Mouse (Mus musculus) hindbrain, postnatal 0 days (tissue): ENCODE results near the gene Pold4. TPM values are rescaled to one million over a fixed set of nuclear protein-coding genes. Genes with fewer than 3 reads are reported as not detected.

Source experiments
- ATAC-seq: fragments of 200-750 bp; cut with Nextera tagmentation; 2 replicates; pipeline ENCODE4 v1.8.0; 2017; ENCODE audit warnings: mild to moderate bottlenecking, moderate TSS enrichment, moderate library complexity
- DNase-seq: peaks from one replicate; pipeline ENCODE4 v3.0.0-alpha.2; 2015; ENCODE audit warnings: low spot score
- H3K27ac ChIP-seq: fragments of 300-500 bp; sonication (generic); 2 replicates; pipeline ENCODE4 v1.5.1; 2014; ENCODE audit warnings: mild to moderate bottlenecking
- H3K27me3 ChIP-seq: fragments of 300-500 bp; sonication (generic); 2 replicates; pipeline ENCODE4 v1.6.1; 2014; ENCODE audit warnings: low read length, mixed read lengths; ENCODE audit not compliant: insufficient read depth
- H3K36me3 ChIP-seq: fragments of 300-500 bp; sonication (generic); 2 replicates; pipeline ENCODE4 v1.6.1; 2014; ENCODE audit warnings: low read length, mixed read lengths; ENCODE audit not compliant: insufficient read depth
- H3K4me1 ChIP-seq: fragments of 300-500 bp; sonication (generic); 2 replicates; pipeline ENCODE4 v1.6.1; 2014; ENCODE audit warnings: antibody characterized with exemption, low read length, mixed read lengths; ENCODE audit not compliant: insufficient read depth
- H3K4me2 ChIP-seq: fragments of 300-500 bp; sonication (generic); 2 replicates; pipeline ENCODE4 v1.6.1; 2014; ENCODE audit warnings: low read depth, mild to moderate bottlenecking, low read length, moderate library complexity, mixed read lengths
- H3K4me3 ChIP-seq: fragments of 300-500 bp; sonication (generic); 2 replicates; pipeline ENCODE4 v1.5.1; 2014; ENCODE audit warnings: low read length
- H3K9ac ChIP-seq: fragments of 300-500 bp; sonication (generic); replicated peaks from 2 replicates; pipeline ENCODE4 v1.6.1; 2014; ENCODE audit warnings: mild to moderate bottlenecking, low read length, moderate library complexity, mixed read lengths
- H3K9me3 ChIP-seq: fragments of 300-500 bp; sonication (generic); 2 replicates; pipeline ENCODE4 v1.6.1; 2016; ENCODE audit warnings: low read length, mixed read lengths
- CTCF ChIP-seq: IDR thresholded peaks from 2 replicates; pipeline ENCODE4 v1.5.1; 2016; ENCODE audit warnings: antibody characterized with exemption, control low read depth, low read depth
- WGBS: fragments of 180-500 bp; shearing (Covaris S2); extraction: QIAGEN DNeasy Blood & Tissue Kit; methylation state at CpG from one replicate; pipeline ENCODE4 v1.1.7; 2014; 5-methylcytosine and 5-hydroxymethylcytosine counted together
- polyA plus RNA-seq: library from polyadenylated mRNA; unstranded; fragments of >200 nt; fragmentation: Nextera tagmentation; extraction: Ambion mirVana; gene quantifications from 2 replicates; pipeline ENCODE4 v1.2.1, GENCODE M21; 2015
- total RNA-seq: library from RNA; depleted of rRNA; stranded (reverse); fragments of >200 nt; gene quantifications from 2 replicates; pipeline ENCODE4 v1.2.3, GENCODE M21; 2014

Gene Pold4
- total and polyA plus RNA-seq, 2 experiments from 2014 or later: 24.5 to 28.7 TPM

DNA sequence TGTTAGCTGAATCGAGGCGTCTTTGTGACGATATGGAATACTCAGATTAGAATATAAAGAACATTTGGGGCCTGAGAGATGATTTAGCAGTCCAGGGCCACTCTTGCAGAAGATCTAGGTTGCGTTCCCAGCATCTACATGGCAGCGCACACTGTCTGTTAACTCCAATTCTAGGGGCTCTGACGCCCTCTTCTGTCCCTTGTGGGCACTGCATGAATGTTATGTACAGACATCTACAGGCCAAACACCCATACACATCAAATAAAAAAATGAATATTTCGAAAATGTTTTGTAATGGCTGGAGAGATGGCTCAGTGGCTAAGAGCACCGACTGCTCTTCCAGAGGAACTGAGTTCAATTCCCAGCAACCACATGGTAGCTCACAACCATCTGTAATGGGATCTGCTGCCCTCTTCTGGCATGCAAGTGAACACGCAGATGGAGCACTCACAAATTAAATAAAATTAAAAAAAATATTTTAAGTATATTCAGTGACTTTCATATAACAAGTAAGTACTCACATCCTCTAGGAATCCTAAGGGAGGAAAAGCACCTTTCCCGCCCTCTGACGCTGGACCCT, 24.0 kb downstream of the Pold4 start:
- H3K4me1 ChIP-seq: no peaks in the 10 kb centered on the region
- DNase-seq: no peak
- no peak overlapping the region for H3K9ac ChIP-seq
- no peaks in the 10 kb centered on the region for H3K9me3 ChIP-seq
- no peaks in the 10 kb centered on the region for H3K27me3 ChIP-seq
- no peaks in the 10 kb centered on the region for H3K36me3 ChIP-seq
- H3K4me2 ChIP-seq: no peak overlapping the region
- ATAC-seq: no peak
- WGBS: 73% methylated on average over 11 of the region's 11 CpGs
- H3K27ac ChIP-seq: no peak overlapping the region
- TF ChIP-seq CTCF: peak; percentile 47
- H3K4me3 ChIP-seq: no peak overlapping the region

DNA sequence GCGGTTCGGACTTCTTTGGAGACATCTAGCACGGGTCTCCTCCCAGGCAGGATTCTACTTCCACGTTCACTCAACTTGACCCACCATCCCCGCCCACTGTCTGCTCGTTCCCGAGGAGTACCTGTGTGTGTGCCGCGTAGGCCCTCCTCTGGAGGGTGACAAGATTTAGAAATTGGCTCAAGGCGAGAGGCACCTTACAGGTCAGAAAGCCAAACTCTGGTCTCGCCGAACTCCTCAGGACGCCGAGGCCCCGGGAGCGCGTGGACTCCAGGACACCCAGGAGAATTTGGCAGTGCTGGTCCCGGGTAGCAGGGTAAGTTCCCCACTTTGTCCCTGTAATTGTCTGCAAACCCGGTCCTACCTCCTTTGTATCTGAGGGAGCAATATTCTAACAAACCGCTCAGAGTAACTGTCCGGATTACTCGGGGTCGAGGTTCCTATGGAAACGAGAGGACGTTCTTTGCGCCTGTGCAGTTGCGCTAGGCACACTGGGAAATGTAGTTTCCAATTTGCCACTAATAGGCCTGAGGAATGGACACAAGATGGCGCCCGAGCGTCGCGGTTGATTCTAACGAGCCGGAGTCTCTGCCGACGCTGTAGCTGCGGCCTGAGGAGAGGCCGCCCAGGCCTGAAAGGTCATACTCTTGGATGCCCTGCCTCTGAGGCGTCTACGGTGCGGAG, 25.7 kb downstream of the Pold4 start:
- ATAC-seq: peak; percentile 91
- H3K27ac ChIP-seq: peak overlapping the region; percentile 38; the same call in 1 of the 2 replicates
- 1% methylated on average over 41 of the region's 41 CpGs for WGBS

DNA sequence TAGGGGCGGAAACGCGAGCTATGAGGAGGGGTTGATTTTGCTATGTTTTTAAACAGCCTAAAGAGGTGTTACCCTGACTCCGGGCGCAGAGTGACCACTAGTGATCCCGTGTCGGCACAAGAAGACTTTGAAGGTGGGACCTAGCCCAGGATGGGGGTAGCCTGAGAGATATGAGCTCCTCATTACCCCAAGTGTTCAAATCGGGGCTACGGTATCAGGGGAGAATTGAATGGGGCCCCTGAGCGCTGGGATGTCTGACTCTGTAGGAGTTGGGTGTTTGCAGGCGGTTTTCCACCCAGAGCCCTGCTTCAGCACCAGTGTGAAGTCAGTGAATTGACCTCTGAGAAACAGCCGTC, 26.2 kb downstream of the Pold4 start:
- DNase-seq (no peak), ATAC-seq (peak; percentile 60)
- Histone ChIP-seq H3K9ac (peak overlapping the region; percentile 47), H3K4me2 (peak overlapping the region; percentile 94), H3K27ac (0 out of 2 replicates have a peak overlapping the region, but pooled peaks have one; percentile 26), H3K4me1 (no peaks in the 10 kb centered on the region), H3K36me3 (no peaks in the 10 kb centered on the region), H3K4me3 (peak overlapping the region; percentile 69), H3K27me3 (no peaks in the 10 kb centered on the region), H3K9me3 (no peaks in the 10 kb centered on the region)
- no peak for TF ChIP-seq CTCF
- 14% methylated on average over 12 of the region's 12 CpGs for WGBS

More for the DNA sequence above, 25.7 kb downstream of the Pold4 start:
- no peaks in the 10 kb centered on the region for H3K27me3 ChIP-seq
- no peaks in the 10 kb centered on the region for H3K36me3 ChIP-seq
- TF ChIP-seq CTCF: peak; percentile 95
- peak overlapping the region; percentile 94 for H3K4me2 ChIP-seq
- DNase-seq: peak; percentile 99
- no peaks in the 10 kb centered on the region for H3K4me1 ChIP-seq
- peak overlapping the region; percentile 61 for H3K9ac ChIP-seq
- peak overlapping the region; percentile 69 for H3K4me3 ChIP-seq
- H3K9me3 ChIP-seq: no peaks in the 10 kb centered on the region

DNA sequence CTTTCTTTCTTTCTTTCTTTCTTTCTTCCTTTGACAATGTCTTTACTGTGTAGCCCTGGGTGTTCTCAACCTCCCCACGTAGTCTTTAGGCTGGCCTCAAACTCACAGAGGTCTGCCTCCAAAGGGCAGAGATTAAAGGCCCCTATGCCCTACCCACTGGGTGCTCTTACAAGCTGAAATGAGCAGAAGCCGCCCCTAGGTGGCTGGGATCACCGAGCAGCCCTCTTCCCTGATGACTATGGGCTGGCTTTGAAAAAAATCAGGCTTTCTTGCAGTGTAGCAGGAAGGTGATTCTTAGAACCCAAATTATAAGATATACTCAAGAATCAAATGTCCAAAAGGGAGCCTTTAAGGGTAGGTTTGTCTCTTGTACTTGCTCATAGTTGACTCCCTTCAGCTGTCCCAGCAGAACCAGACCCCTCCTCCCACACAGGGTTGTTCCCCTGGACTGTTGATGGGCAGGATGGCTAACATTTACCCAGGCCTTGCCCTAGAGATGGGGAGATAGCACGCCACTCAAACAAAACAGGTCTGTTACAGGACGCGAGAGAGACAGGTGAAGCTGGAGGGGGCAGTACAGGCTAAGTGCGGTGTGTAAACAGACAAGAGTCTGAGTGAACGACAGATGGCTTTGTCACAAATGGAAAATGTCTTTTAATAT, 29.5 kb downstream of the Pold4 start:
- ATAC-seq (no peak), DNase-seq (peak; percentile 22)
- Histone ChIP-seq H3K27me3 (no peaks in the 10 kb centered on the region), H3K4me3 (no peak overlapping the region), H3K27ac (no peak overlapping the region), H3K36me3 (no peaks in the 10 kb centered on the region), H3K4me1 (no peaks in the 10 kb centered on the region), H3K9me3 (no peaks in the 10 kb centered on the region), H3K4me2 (no peak overlapping the region), H3K9ac (no peak overlapping the region)
- WGBS: 61% methylated on average over 8 of the region's 8 CpGs
- peak; percentile 18; the same call in 1 of the 2 replicates for TF ChIP-seq CTCF

DNA sequence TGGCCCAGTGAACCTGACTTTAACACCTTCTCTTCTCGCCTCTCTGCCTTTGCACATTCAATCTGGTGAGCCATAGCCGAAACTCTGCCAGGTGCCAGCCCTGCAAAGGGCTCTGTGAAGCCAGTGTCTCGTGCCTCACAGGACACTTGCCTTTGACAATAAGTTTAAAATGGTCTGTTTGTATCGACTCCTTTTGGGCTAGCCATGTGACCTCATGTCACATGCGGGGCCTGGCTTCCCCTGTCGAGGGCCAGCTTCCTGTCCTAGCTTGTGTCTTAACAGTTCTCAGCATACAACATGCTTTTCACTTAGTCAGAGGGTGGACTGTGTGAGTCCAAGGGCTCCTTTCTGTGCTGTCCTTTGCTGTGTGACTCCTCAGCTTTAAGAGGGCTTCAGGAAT, 31.1 kb downstream of the Pold4 start:
- 75% methylated on average over 6 of the region's 6 CpGs for WGBS
- H3K4me2 ChIP-seq: no peak overlapping the region

DNA sequence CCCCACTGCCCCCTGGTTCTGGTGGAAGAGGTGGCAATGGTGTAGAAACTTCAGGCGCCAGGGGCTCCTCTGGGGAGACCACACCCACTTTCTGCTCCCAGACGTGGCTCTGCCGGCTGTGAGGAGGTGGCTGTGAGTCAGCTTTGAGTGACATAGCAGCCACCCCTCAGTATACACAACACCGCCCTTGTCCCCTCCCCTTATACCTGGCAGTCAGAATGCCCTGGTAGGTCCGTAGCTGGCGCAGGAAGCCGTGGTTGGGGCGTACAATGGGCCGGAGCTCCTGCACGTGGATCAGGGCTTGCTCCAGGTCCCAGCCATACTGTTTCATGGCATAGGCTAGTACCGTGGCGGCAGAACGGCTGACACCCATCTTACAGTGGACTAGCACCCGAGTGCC, 32.0 kb downstream of the Pold4 start:
- Histone ChIP-seq H3K4me2 (no peak overlapping the region), H3K36me3 (no peaks in the 10 kb centered on the region), H3K9me3 (no peaks in the 10 kb centered on the region), H3K4me1 (0 out of 2 replicates have a peak, but pooled peaks cover 4% of the 10 kb centered on the region), H3K27me3 (no peaks in the 10 kb centered on the region), H3K9ac (no peak overlapping the region), H3K4me3 (no peak overlapping the region), H3K27ac (no peak overlapping the region)
- WGBS: 74% methylated on average over 14 of the region's 14 CpGs
- TF ChIP-seq CTCF: no peak
- DNase-seq: no peak
- no peak for ATAC-seq

More for the DNA sequence above, 31.1 kb downstream of the Pold4 start:
- Histone ChIP-seq H3K4me1 (no peaks in the 10 kb centered on the region), H3K9me3 (no peaks in the 10 kb centered on the region), H3K4me3 (no peak overlapping the region), H3K27me3 (no peaks in the 10 kb centered on the region), H3K36me3 (no peaks in the 10 kb centered on the region), H3K27ac (no peak overlapping the region), H3K9ac (no peak overlapping the region)
- no peak for TF ChIP-seq CTCF
- DNase-seq (no peak), ATAC-seq (no peak)
